Mouse (Mus musculus) C2C12 (cell line): ENCODE data around the gene Tcte2.

Experiments
- CTCF ChIP-seq: IDR thresholded peaks from one replicate; pipeline ENCODE4 v1.5.1; 2011; ENCODE audit not compliant: control insufficient read depth, insufficient read depth, insufficient read length
- MAX ChIP-seq: IDR thresholded peaks from one replicate; pipeline ENCODE4 v1.6.1; 2011; ENCODE audit warnings: mild to moderate bottlenecking, control low read depth
- MYOD1 ChIP-seq: IDR thresholded peaks from one replicate; pipeline ENCODE4 v1.6.1; 2011; ENCODE audit warnings: low read depth; ENCODE audit not compliant: control insufficient read depth, insufficient read length
- MYOG ChIP-seq: IDR thresholded peaks from one replicate; pipeline ENCODE4 v1.6.1; 2011; ENCODE audit not compliant: control insufficient read depth, insufficient read length; ENCODE audit errors: extremely low read depth

- TF ChIP-seq CTCF (no peak), MYOD1 (no peak), MYOG (no peak), MAX (no peak)
Measured at GRCm38 (mm10) chr17:13711173-13711572, 50.5 kb downstream of the Tcte2 start.
